ENCODE assay signal across 8 mouse cellular contexts in genomic region chr5:33203691-33204242, GRCm38 (mm10). TPM values are rescaled to one million over a fixed set of nuclear protein-coding genes. Genes with fewer than 3 reads are reported as not detected.
DNase-seq lines count a peak whose midpoint lies in the region; ATAC-seq and TF ChIP-seq lines count a peak whose summit lies in the region.

No protein-coding gene starts in this region.

- peak; percentile 86 for DNase-seq in A20 (ENCODE audit: low read depth, low spot score)
- peak; percentile 73 to 81 for DNase-seq in adrenal gland, postnatal 36 days
- DNase-seq in heart, adult 18-20 months: peak; percentile 80 to 93
- DNase-seq in kidney, adult 2 months: peak; percentile 84
- peak; percentile 57 to 76 for DNase-seq in spleen, adult 2 months (ENCODE audit: low read depth in 1 of 2, low spot score in 2 of 2)

- no peak overlapping the region for H3K27ac ChIP-seq in embryonic facial prominence, embryonic 12.5 days
- H3K27ac ChIP-seq in kidney, adult 2 months (ENCODE audit: insufficient read depth, low read depth, low read length): no peak overlapping the region
- 0 out of 2 replicates have a peak overlapping the region, but pooled peaks have one; percentile 48 for H3K27ac ChIP-seq in limb, embryonic 13.5 days
- no peak overlapping the region for H3K27ac ChIP-seq in midbrain, embryonic 16.5 days (ENCODE audit: low read length)
- no peak overlapping the region for H3K27ac ChIP-seq in spleen, adult 2 months (ENCODE audit: insufficient read depth, low read length)

- peak overlapping the region; percentile 9; the same call in 1 of the 2 replicates for H3K4me3 ChIP-seq in embryonic facial prominence, embryonic 12.5 days
- no peak overlapping the region for H3K4me3 ChIP-seq in kidney, adult 2 months (ENCODE audit: insufficient read depth, low read depth, low read length)
- H3K4me3 ChIP-seq in limb, embryonic 13.5 days: peak overlapping the region; percentile 29
- no peak overlapping the region for H3K4me3 ChIP-seq in midbrain, embryonic 16.5 days (ENCODE audit: low read depth, low read length)
- peak overlapping the region; percentile 22; the same call in 1 of the 2 replicates for H3K4me3 ChIP-seq in spleen, adult 2 months (ENCODE audit: extremely low read depth, insufficient read depth, insufficient read length)

- no peaks in the 10 kb centered on the region for H3K27me3 ChIP-seq in embryonic facial prominence, embryonic 12.5 days
- H3K27me3 ChIP-seq in kidney, adult 2 months (replicated peaks; ENCODE audit: control insufficient read depth, insufficient read depth, low read length): no peaks in the 10 kb centered on the region
- peaks cover 7% of the 10 kb centered on the region for H3K27me3 ChIP-seq in limb, embryonic 13.5 days
- H3K27me3 ChIP-seq in midbrain, embryonic 16.5 days (ENCODE audit: control insufficient read depth, insufficient read depth, low read depth, low read length): no peaks in the 10 kb centered on the region
- H3K27me3 ChIP-seq in spleen, adult 2 months (ENCODE audit: control insufficient read depth, insufficient read depth, low read length): no peaks in the 10 kb centered on the region

- 14% methylated on average over 9 of the region's 9 CpGs for WGBS in embryonic facial prominence, embryonic 12.5 days
- 8% methylated on average over 9 of the region's 9 CpGs for WGBS in kidney, adult 2 months
- WGBS in limb, embryonic 13.5 days: 16% methylated on average over 9 of the region's 9 CpGs
- WGBS in midbrain, embryonic 16.5 days: 19% methylated on average over 9 of the region's 9 CpGs
- 8% methylated on average over 9 of the region's 9 CpGs for WGBS in spleen, adult 2 months

- H3K9ac ChIP-seq in embryonic facial prominence, embryonic 12.5 days: no peak overlapping the region
- H3K9ac ChIP-seq in limb, embryonic 13.5 days: no peak overlapping the region
- H3K9ac ChIP-seq in midbrain, embryonic 16.5 days (ENCODE audit: low read depth, low read length): no peak overlapping the region

- H3K36me3 ChIP-seq in embryonic facial prominence, embryonic 12.5 days: no peaks in the 10 kb centered on the region
- no peaks in the 10 kb centered on the region for H3K36me3 ChIP-seq in kidney, adult 2 months (ENCODE audit: control insufficient read depth, insufficient read depth, low read length)
- H3K36me3 ChIP-seq in limb, embryonic 13.5 days: no peaks in the 10 kb centered on the region
- H3K36me3 ChIP-seq in midbrain, embryonic 16.5 days (ENCODE audit: control insufficient read depth, insufficient read depth, low read length): no peaks in the 10 kb centered on the region
- no peaks in the 10 kb centered on the region for H3K36me3 ChIP-seq in spleen, adult 2 months (ENCODE audit: control insufficient read depth, insufficient read depth, low read length)

- ATAC-seq in embryonic facial prominence, embryonic 12.5 days (ENCODE audit: insufficient number of reproducible peaks, insufficient read depth, low FRiP score, low TSS enrichment): peak; percentile 56; the same call in 1 of the 2 replicates
- peak; percentile 69; the same call in 1 of the 2 replicates for ATAC-seq in limb, embryonic 13.5 days (ENCODE audit: low FRiP score, low read depth)
- ATAC-seq in midbrain, embryonic 16.5 days: peak; percentile 73

- TF ChIP-seq POLR2A in kidney, adult 2 months (IDR thresholded peaks at IDR 0.05; ENCODE audit: low read depth, low read length): no peak
- TF ChIP-seq POLR2A in spleen, adult 2 months (IDR thresholded peaks at IDR 0.05; ENCODE audit: low read depth, low read length): no peak

- TF ChIP-seq CTCF in kidney, adult 2 months (conservative IDR thresholded peaks at IDR 0.05; ENCODE audit: insufficient read depth, insufficient read length, low read depth, low read length): peak; percentile 99
- TF ChIP-seq CTCF in spleen, adult 2 months (IDR thresholded peaks at IDR 0.05; ENCODE audit: extremely low read depth, insufficient read depth, insufficient read length, insufficient replicate concordance): peak; percentile 88; the same call in 1 of the 2 replicates

- H3K4me2 ChIP-seq in embryonic facial prominence, embryonic 12.5 days (replicated peaks): peak overlapping the region; percentile 43
- peak overlapping the region; percentile 61 for H3K4me2 ChIP-seq in limb, embryonic 13.5 days (replicated peaks)
- H3K4me2 ChIP-seq in midbrain, embryonic 16.5 days (ENCODE audit: low read length): no peak overlapping the region; the same call in 1 of the 2 replicates

- H3K4me1 ChIP-seq in embryonic facial prominence, embryonic 12.5 days: no peaks in the 10 kb centered on the region; the same call in 1 of the 2 replicates
- no peaks in the 10 kb centered on the region for H3K4me1 ChIP-seq in kidney, adult 2 months (ENCODE audit: control insufficient read depth, insufficient read depth, low read length)
- H3K4me1 ChIP-seq in limb, embryonic 13.5 days: 0 out of 2 replicates have a peak, but pooled peaks cover 7% of the 10 kb centered on the region
- H3K4me1 ChIP-seq in midbrain, embryonic 16.5 days (ENCODE audit: control insufficient read depth, insufficient read depth, low read length): peaks cover 3% of the 10 kb centered on the region; the same call in 1 of the 2 replicates
- no peaks in the 10 kb centered on the region for H3K4me1 ChIP-seq in spleen, adult 2 months (ENCODE audit: control insufficient read depth, insufficient read depth, insufficient read length)

- H3K9me3 ChIP-seq in embryonic facial prominence, embryonic 12.5 days: no peaks in the 10 kb centered on the region
- no peaks in the 10 kb centered on the region for H3K9me3 ChIP-seq in limb, embryonic 13.5 days
- no peaks in the 10 kb centered on the region for H3K9me3 ChIP-seq in midbrain, embryonic 16.5 days (replicated peaks; ENCODE audit: control insufficient read depth, low read length, poor library complexity, severe bottlenecking)

RNA-seq across cellular contexts. Expression of gene Spon2, which starts 14.5 kb away (rescaled TPM):
- total RNA-seq in adrenal gland, postnatal 36 days (2021): 1 to 10 TPM in 1 of 2 experiments, under 1 TPM in 1; 0.66 to 1.1 TPM
- 5.9 and 6.8 TPM in 2 replicates for polyA plus RNA-seq in embryonic facial prominence, embryonic 12.5 days (2016; fragmentation: Nextera tagmentation; extraction: Ambion mirVana)
- 1 to 10 TPM; 4.3 to 5.6 TPM for total RNA-seq in heart, adult 18-20 months (2021)
- polyA plus RNA-seq in kidney, adult 2 months (2012; rRNA removed): 1.5 and 2.5 TPM in 2 replicates
- 6.8 and 7.4 TPM in 2 replicates for polyA plus RNA-seq in limb, embryonic 13.5 days (2015; fragmentation: Nextera tagmentation; extraction: Ambion mirVana)
- polyA plus RNA-seq in midbrain, embryonic 16.5 days (2015; fragmentation: Nextera tagmentation; extraction: Ambion mirVana): 3.1 and 3.3 TPM in 2 replicates
- polyA plus RNA-seq in spleen, adult 2 months (2012; rRNA removed): 8.9 and 11.2 TPM in 2 replicates

Comparison
In these comparisons a context has a peak if more than half of its experiments do, and no peak if none do; other contexts are left out.
1. H3K4me3 ChIP-seq: peak in embryonic facial prominence, embryonic 12.5 days (single experiment), limb, embryonic 13.5 days (single experiment) and spleen, adult 2 months (single experiment); none in kidney, adult 2 months (single experiment) and midbrain, embryonic 16.5 days (single experiment).
2. Peak in every context shown above with its lines, with median percentiles within 50 percentile points of each other: DNase-seq and ATAC-seq.